Mouse (Mus musculus) forebrain, embryonic 11.5 days (tissue): ENCODE results near the gene Hoxa9. TPM values are rescaled to one million over a fixed set of nuclear protein-coding genes. Genes with fewer than 3 reads are reported as not detected.

Source experiments
- ATAC-seq: fragments of 200-750 bp; cut with Nextera tagmentation; replicated peaks from 2 replicates; pipeline ENCODE4 v1.8.0; 2017; ENCODE audit warnings: moderate TSS enrichment; ENCODE audit not compliant: low FRiP score
- DNase-seq: peaks from one replicate; pipeline ENCODE4 v3.0.0-alpha.2; 2017; ENCODE audit warnings: low spot score
- H3K27ac ChIP-seq: fragments of 300-500 bp; sonication (generic); 2 replicates; pipeline ENCODE4 v1.5.1; 2014; ENCODE audit warnings: low read depth, low read length
- H3K27me3 ChIP-seq: fragments of 300-500 bp; sonication (generic); 2 replicates; pipeline ENCODE4 v1.6.1; 2014; ENCODE audit warnings: mild to moderate bottlenecking, low read length, mixed read lengths; ENCODE audit not compliant: control insufficient read depth, insufficient read depth
- H3K36me3 ChIP-seq: fragments of 300-500 bp; sonication (generic); 2 replicates; pipeline ENCODE4 v1.6.1; 2014; ENCODE audit warnings: mild to moderate bottlenecking, low read length, moderate library complexity, mixed read lengths; ENCODE audit not compliant: control insufficient read depth, insufficient read depth
- H3K4me1 ChIP-seq: fragments of 300-500 bp; sonication (generic); replicated peaks from 2 replicates; pipeline ENCODE4 v1.6.1; 2014; ENCODE audit warnings: low read length, mixed read lengths; ENCODE audit not compliant: control insufficient read depth, insufficient read depth
- H3K4me2 ChIP-seq: fragments of 300-500 bp; sonication (generic); 2 replicates; pipeline ENCODE4 v1.6.1; 2014; ENCODE audit warnings: low read depth, mild to moderate bottlenecking, low read length, moderate library complexity, mixed read lengths; ENCODE audit not compliant: severe bottlenecking
- H3K4me3 ChIP-seq: fragments of 300-500 bp; sonication (generic); 2 replicates; pipeline ENCODE4 v1.5.1; 2014; ENCODE audit warnings: low read depth, low read length
- H3K9ac ChIP-seq: fragments of 300-500 bp; sonication (generic); 2 replicates; pipeline ENCODE4 v1.6.1; 2014; ENCODE audit warnings: low read length
- H3K9me3 ChIP-seq: fragments of 300-500 bp; sonication (generic); 2 replicates; pipeline ENCODE4 v1.6.1; 2016; ENCODE audit warnings: low read length, mixed read lengths; ENCODE audit not compliant: control insufficient read depth
- WGBS: fragments of 180-500 bp; shearing (Covaris S2); extraction: QIAGEN DNeasy Blood & Tissue Kit; methylation state at CpG from one replicate; pipeline ENCODE4 v1.1.7; 2014; 5-methylcytosine and 5-hydroxymethylcytosine counted together
- polyA plus RNA-seq: library from polyadenylated mRNA; unstranded; fragments of >200 nt; fragmentation: Nextera tagmentation; extraction: Ambion mirVana; gene quantifications from 2 replicates; pipeline ENCODE4 v1.2.1, GENCODE M21; 2014

Hoxa9 gene
- polyA plus RNA-seq, 1 experiment from 2014 or later, result not detected

- Histone ChIP-seq H3K27ac (no peak overlapping the region), H3K9me3 (no peaks in the 10 kb centered on the region), H3K36me3 (no peaks in the 10 kb centered on the region), H3K27me3 (peaks cover 87% of the 10 kb centered on the region), H3K4me3 (no peak overlapping the region), H3K9ac (no peak overlapping the region), H3K4me1 (peaks cover 8% of the 10 kb centered on the region; the same call in 1 of the 2 replicates), H3K4me2 (no peak overlapping the region)
- ATAC-seq (no peak), DNase-seq (peak; percentile 83)
- WGBS, result 2% methylated on average over 6 of the region's 6 CpGs
Observed at GRCm38 (mm10) chr6:52256956-52257355, 26.1 kb upstream of the Hoxa9 start.

- Histone ChIP-seq H3K27me3 (peaks cover 89% of the 10 kb centered on the region), H3K36me3 (no peaks in the 10 kb centered on the region), H3K9me3 (no peaks in the 10 kb centered on the region), H3K4me2 (no peak overlapping the region), H3K4me1 (peaks cover 3% of the 10 kb centered on the region; the same call in 1 of the 2 replicates), H3K27ac (no peak overlapping the region), H3K9ac (no peak overlapping the region), H3K4me3 (no peak overlapping the region)
- WGBS, result under 1% methylated on average over 59 of the region's 59 CpGs
- DNase-seq, result peak; percentile 71
- ATAC-seq, result no peak
Observed at GRCm38 (mm10) chr6:52253511-52254500, 22.9 kb upstream of the Hoxa9 start.

- Histone ChIP-seq H3K4me2 (no peak overlapping the region), H3K4me3 (no peak overlapping the region)
- WGBS, result 2% methylated on average over 35 of the region's 35 CpGs
Observed at GRCm38 (mm10) chr6:52252775-52253376, 22.0 kb upstream of the Hoxa9 start.

GRCm38 (mm10) chr6:52252016-52252774 is 21.3 kb upstream of the Hoxa9 start:
- Histone ChIP-seq H3K4me2 (no peak overlapping the region), H3K27me3 (peaks cover 91% of the 10 kb centered on the region), H3K27ac (no peak overlapping the region), H3K9me3 (no peaks in the 10 kb centered on the region), H3K4me3 (no peak overlapping the region), H3K4me1 (peaks cover 3% of the 10 kb centered on the region; the same call in 1 of the 2 replicates), H3K9ac (no peak overlapping the region), H3K36me3 (no peaks in the 10 kb centered on the region)
- no peak for ATAC-seq
- peak; percentile 62 for DNase-seq
- 1% methylated on average over 24 of the region's 24 CpGs for WGBS

More at GRCm38 (mm10) chr6:52252775-52253376, 22.0 kb upstream of the Hoxa9 start:
- H3K27me3 ChIP-seq, result peaks cover 90% of the 10 kb centered on the region
- no peak overlapping the region for H3K27ac ChIP-seq
- no peak overlapping the region for H3K9ac ChIP-seq
- peak; percentile 61 for DNase-seq
- no peaks in the 10 kb centered on the region for H3K36me3 ChIP-seq
- ATAC-seq, result no peak
- H3K4me1 ChIP-seq, result peaks cover 3% of the 10 kb centered on the region; the same call in 1 of the 2 replicates
- H3K9me3 ChIP-seq, result no peaks in the 10 kb centered on the region

- peaks cover 3% of the 10 kb centered on the region; the same call in 1 of the 2 replicates for H3K4me1 ChIP-seq
- no peak overlapping the region for H3K27ac ChIP-seq
- WGBS, result 9% methylated on average over 7 of the region's 7 CpGs
- DNase-seq (no peak), ATAC-seq (no peak)
- H3K4me2 ChIP-seq, result no peak overlapping the region
- H3K9me3 ChIP-seq, result no peaks in the 10 kb centered on the region
- no peak overlapping the region for H3K4me3 ChIP-seq
- no peak overlapping the region for H3K9ac ChIP-seq
- H3K27me3 ChIP-seq, result peaks cover 93% of the 10 kb centered on the region
- H3K36me3 ChIP-seq, result no peaks in the 10 kb centered on the region
Observed at GRCm38 (mm10) chr6:52251177-52251879, 20.4 kb upstream of the Hoxa9 start.

- H3K9ac ChIP-seq, result no peak overlapping the region
- ATAC-seq, result no peak
Observed at GRCm38 (mm10) chr6:52249826-52250225, 18.9 kb upstream of the Hoxa9 start.

GRCm38 (mm10) chr6:52249415-52249738 is 18.5 kb upstream of the Hoxa9 start:
- Histone ChIP-seq H3K9me3 (no peaks in the 10 kb centered on the region), H3K4me1 (peaks cover 6% of the 10 kb centered on the region; the same call in 1 of the 2 replicates), H3K36me3 (no peaks in the 10 kb centered on the region), H3K27me3 (peaks cover 98% of the 10 kb centered on the region), H3K4me3 (no peak overlapping the region), H3K9ac (no peak overlapping the region), H3K27ac (no peak overlapping the region), H3K4me2 (no peak overlapping the region)
- WGBS, result under 1% methylated on average over 16 of the region's 16 CpGs
- DNase-seq (no peak), ATAC-seq (no peak)

More at GRCm38 (mm10) chr6:52249826-52250225, 18.9 kb upstream of the Hoxa9 start:
- no peak overlapping the region for H3K27ac ChIP-seq
- H3K4me3 ChIP-seq, result no peak overlapping the region
- peaks cover 95% of the 10 kb centered on the region for H3K27me3 ChIP-seq
- peaks cover 6% of the 10 kb centered on the region; the same call in 1 of the 2 replicates for H3K4me1 ChIP-seq
- 3% methylated on average over 4 of the region's 4 CpGs for WGBS
- DNase-seq, result peak; percentile 42
- H3K4me2 ChIP-seq, result no peak overlapping the region
- H3K36me3 ChIP-seq, result no peaks in the 10 kb centered on the region
- H3K9me3 ChIP-seq, result no peaks in the 10 kb centered on the region
